Mouse (Mus musculus) ES-E14 (cell line): Measurements from ENCODE around the gene Podn. TPM values are rescaled to one million over a fixed set of nuclear protein-coding genes. Genes with fewer than 3 reads are reported as not detected.
"Not testable (repeated sequence)": the region's sequence is repeated elsewhere in the genome, so short reads cannot be mapped to it uniquely, and the experiment has no call there.

ENCODE experiments used
- DNase-seq: peaks from one replicate; pipeline ENCODE4 v3.0.0-alpha.2; 2013; ENCODE audit warnings: low read depth, low spot score
- H3K27ac ChIP-seq: 2 replicates; pipeline ENCODE4 v1.5.1; 2012; ENCODE audit warnings: low read depth, mild to moderate bottlenecking, low read length, moderate library complexity, mixed read lengths; ENCODE audit not compliant: poor library complexity, insufficient read depth, severe bottlenecking
- H3K36me3 ChIP-seq: 2 replicates; pipeline ENCODE4 v1.6.1; 2012; ENCODE audit warnings: mild to moderate bottlenecking, low read length, moderate library complexity, mixed read lengths; ENCODE audit not compliant: control insufficient read depth, poor library complexity, insufficient read depth, severe bottlenecking
- H3K4me1 ChIP-seq, 2 experiments: fragments of 150-350 bp in 1 of 2; sonication (generic) in 1 of 2; 2 replicates each; pipeline ENCODE4 v1.6.1; 2012; ENCODE audit warnings: low read length in 2 of 2, mild to moderate bottlenecking in 1 of 2, mixed read lengths in 1 of 2; ENCODE audit not compliant: control insufficient read depth in 2 of 2, insufficient read depth in 2 of 2, poor library complexity in 1 of 2
- H3K4me3 ChIP-seq, 2 experiments: fragments of 150-350 bp in 1 of 2; sonication (generic) in 1 of 2; 2 replicates each; pipeline ENCODE4 v1.5.1; 2012; ENCODE audit warnings: low read length in 2 of 2, low read depth in 1 of 2, mild to moderate bottlenecking in 1 of 2, mixed read lengths in 1 of 2; ENCODE audit not compliant: insufficient read depth in 1 of 2, poor library complexity in 1 of 2, severe bottlenecking in 1 of 2
- H3K9ac ChIP-seq: 2 replicates; pipeline ENCODE4 v1.6.1; 2012; ENCODE audit warnings: low read depth, mild to moderate bottlenecking, low read length, mixed read lengths; ENCODE audit not compliant: poor library complexity, insufficient read depth, severe bottlenecking
- H3K9me3 ChIP-seq: fragments of 150-350 bp; sonication (generic); 2 replicates; pipeline ENCODE4 v1.6.1; 2012; ENCODE audit warnings: low read depth, mild to moderate bottlenecking, low read length; ENCODE audit not compliant: control insufficient read depth, insufficient read depth
- CHD2 ChIP-seq: IDR thresholded peaks from 2 replicates; pipeline ENCODE4 v1.6.1; 2014; ENCODE audit warnings: mild to moderate bottlenecking, low read depth, low read length, inconsistent platforms
- HCFC1 ChIP-seq: IDR thresholded peaks from 2 replicates; pipeline ENCODE4 v1.6.1; 2012; ENCODE audit warnings: low read length, inconsistent platforms, borderline replicate concordance; ENCODE audit not compliant: insufficient read depth
- MAFK ChIP-seq: IDR thresholded peaks from 2 replicates; pipeline ENCODE4 v1.6.1; 2014; ENCODE audit warnings: mild to moderate bottlenecking, low read depth, low read length, inconsistent platforms; ENCODE audit not compliant: insufficient read depth
- ZC3H11A ChIP-seq: IDR thresholded peaks from 2 replicates; pipeline ENCODE4 v1.6.1; 2012; ENCODE audit warnings: low read depth, mild to moderate bottlenecking, inconsistent platforms, low read length, borderline replicate concordance
- ZNF384 ChIP-seq: IDR thresholded peaks from 2 replicates; pipeline ENCODE4 v1.6.1; 2012; ENCODE audit warnings: low read depth, low read length, inconsistent platforms
- in situ Hi-C, 2 experiments: fragments of 600-800 bp; cut with MboI; formaldehyde crosslinking; loops; one replicate each; pipeline ENCODE4 v1.15.1; 2025; ENCODE audit warnings: low sequenced_read_pairs in 2 of 2, inconsistent platforms in 1 of 2; ENCODE audit not compliant: unreplicated experiment in 2 of 2
- total RNA-seq: library from RNA; depleted of rRNA; stranded (reverse); fragments of 300-350 nt; gene quantifications from 2 replicates; pipeline ENCODE4 v1.2.3, GENCODE M21; 2012; rRNA removed

Gene Podn
- 0.74 and 1.0 TPM in 2 replicates for total RNA-seq

DNA sequence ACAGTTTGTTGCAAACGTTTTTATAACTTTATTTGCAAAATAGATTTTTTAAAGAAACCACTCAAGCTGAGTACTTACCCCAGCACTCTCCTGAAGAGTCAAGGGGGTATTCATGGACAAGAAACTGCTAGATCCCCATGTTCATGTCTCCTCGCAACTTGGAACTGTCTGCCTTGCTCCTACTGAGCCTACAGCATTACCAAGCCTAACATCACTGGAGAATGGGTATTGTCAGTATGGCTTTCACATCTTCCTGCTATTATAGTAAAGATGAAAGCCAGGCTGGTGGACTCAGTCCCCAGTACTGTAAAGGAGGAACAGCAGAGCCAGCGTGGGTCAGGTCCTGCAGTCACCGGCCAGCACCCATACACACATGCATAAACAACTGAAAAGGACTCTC lies at the start of gene Podn:
Gene Podn, minus strand, starts transcription at position 101 of the 400 bp plus-strand sequence.
- in situ Hi-C loops = no loop called here

DNA sequence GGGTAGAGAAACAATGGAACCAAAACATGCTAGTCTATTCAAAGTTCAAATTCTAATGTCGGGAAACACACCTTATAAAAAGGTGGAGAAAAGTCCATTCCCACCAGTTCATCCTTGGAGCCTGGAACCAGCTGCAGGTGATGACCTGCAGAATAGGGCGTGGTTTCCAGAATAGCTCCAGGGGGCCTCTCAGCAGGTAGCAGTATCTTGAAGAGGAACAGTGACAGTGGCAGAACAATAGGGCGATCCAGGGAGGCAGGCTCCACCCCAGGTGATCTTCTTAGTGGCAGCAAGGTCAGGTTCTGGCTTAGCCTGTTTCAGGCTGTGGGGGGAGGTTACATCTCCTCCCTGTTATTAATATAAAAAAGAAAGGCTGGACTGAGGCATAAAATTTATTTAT lies 49.3 kb upstream of the Podn start:
- H3K36me3 ChIP-seq, H3K4me3 ChIP-seq, H3K27ac ChIP-seq, H3K9me3 ChIP-seq, DNase-seq, H3K9ac ChIP-seq, H3K4me1 ChIP-seq, in situ Hi-C loops: not testable (repeated sequence)

More for the DNA sequence above, at the start of gene Podn:
- Histone ChIP-seq H3K4me1 (no peaks in the 10 kb centered on the region), H3K4me3 (no peak within 1 kb of the TSS), H3K36me3 (no peaks in the 10 kb centered on the region), H3K9me3 (no peaks in the 10 kb centered on the region), H3K27ac (no peak within 1 kb of the TSS), H3K9ac (no peak within 1 kb of the TSS)
- TF ChIP-seq ZNF384 (no peak), MAFK (no peak), ZC3H11A (no peak), CHD2 (no peak), HCFC1 (no peak)
- no peak for DNase-seq

DNA sequence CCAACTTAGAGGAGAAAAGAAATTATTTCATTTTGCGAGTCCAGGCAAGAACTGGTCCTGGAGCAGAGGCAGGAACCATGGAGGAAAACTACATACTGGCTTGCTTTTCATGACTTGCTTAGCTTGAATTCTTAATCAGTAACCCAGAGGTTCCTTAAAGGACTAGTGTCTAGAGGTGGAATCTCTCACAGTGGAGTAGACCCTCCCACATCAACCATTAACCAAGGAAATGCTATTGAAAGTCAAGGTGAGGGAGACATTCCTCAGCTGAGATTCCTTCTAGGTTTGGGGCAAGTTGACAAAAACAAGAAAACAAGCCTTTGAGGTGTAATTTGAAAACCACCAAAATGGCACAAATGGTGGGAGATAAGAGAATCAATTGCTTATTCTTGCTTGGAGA lies 48.6 kb upstream of the Podn start, which contains the start of gene Scp2:
Gene Scp2, minus strand, starts transcription at position 119 of the 400 bp plus-strand sequence.
- Histone ChIP-seq H3K4me1 (no peaks in the 10 kb centered on the region), H3K27ac (no peak within 1 kb of the TSS; the same call in 1 of the 2 replicates), H3K9me3 (no peaks in the 10 kb centered on the region; the same call in 1 of the 2 replicates), H3K36me3 (no peaks in the 10 kb centered on the region), H3K4me3 (no peak within 1 kb of the TSS), H3K9ac (no peak within 1 kb of the TSS)
- DNase-seq = no peak
- TF ChIP-seq ZC3H11A (no peak), CHD2 (no peak), ZNF384 (no peak), MAFK (no peak), HCFC1 (no peak)
- in situ Hi-C loops = no loop called here

DNA sequence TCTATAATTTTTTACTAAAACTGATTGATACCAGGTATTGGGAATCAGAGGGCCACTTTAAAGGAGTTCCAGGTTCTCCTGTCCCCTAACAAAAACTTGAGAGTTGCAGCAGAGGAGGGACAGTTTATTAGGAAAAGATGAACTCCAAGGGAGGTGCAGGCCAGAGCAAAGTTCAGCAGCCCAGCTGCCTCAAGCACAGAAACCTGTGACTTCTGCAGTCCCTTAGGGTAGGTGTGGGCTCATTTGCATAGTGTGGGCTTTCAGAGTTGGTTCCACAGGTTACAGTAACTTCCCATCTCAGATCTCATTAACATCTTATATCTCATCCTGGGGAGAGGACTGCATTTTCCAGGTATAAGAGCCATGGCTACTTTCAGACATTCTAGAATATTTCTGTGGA lies 47.5 kb upstream of the Podn start:
- in situ Hi-C loops = no loop called here
- no peak for DNase-seq
- Histone ChIP-seq H3K9ac (no peak overlapping the region), H3K27ac (no peak overlapping the region), H3K4me3 (no peak overlapping the region), H3K36me3 (no peaks in the 10 kb centered on the region), H3K9me3 (no peaks in the 10 kb centered on the region; the same call in 1 of the 2 replicates), H3K4me1 (no peaks in the 10 kb centered on the region)
- no peak for TF ChIP-seq MAFK
- TF ChIP-seq HCFC1 = no peak
- no peak for TF ChIP-seq ZC3H11A
- TF ChIP-seq ZNF384 = no peak
- TF ChIP-seq CHD2 = no peak

DNA sequence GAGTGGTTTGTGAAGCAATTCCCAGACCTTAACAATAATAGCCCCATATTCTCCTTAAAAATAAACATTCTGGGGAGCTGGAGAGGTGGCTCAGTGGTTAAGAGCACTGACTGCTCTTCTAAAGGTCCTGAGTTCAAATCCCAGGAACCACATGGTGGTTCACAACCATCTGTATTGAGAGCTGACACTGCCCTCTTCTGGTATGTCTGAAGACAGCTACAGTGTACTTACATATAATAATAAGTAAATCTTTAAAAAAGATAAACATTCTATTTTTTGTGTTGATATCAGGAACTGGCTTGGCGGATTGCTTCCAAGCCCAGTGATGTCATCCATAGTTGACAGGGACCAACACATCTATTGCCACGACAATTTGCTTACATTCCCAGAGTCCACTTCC lies 46.9 kb upstream of the Podn start:
- in situ Hi-C loops, H3K4me1 ChIP-seq, H3K36me3 ChIP-seq, DNase-seq, H3K9ac ChIP-seq, H3K27ac ChIP-seq, H3K9me3 ChIP-seq, H3K4me3 ChIP-seq: not testable (repeated sequence)
